Mouse (Mus musculus) telencephalon, adult 2 months (tissue): ENCODE measurements around the gene Rhog.

Experiments used
- DNase-seq: peaks from one replicate; pipeline ENCODE4 v3.0.0-alpha.2; 2011; ENCODE audit warnings: low read depth, low spot score

Rhog gene

DNA sequence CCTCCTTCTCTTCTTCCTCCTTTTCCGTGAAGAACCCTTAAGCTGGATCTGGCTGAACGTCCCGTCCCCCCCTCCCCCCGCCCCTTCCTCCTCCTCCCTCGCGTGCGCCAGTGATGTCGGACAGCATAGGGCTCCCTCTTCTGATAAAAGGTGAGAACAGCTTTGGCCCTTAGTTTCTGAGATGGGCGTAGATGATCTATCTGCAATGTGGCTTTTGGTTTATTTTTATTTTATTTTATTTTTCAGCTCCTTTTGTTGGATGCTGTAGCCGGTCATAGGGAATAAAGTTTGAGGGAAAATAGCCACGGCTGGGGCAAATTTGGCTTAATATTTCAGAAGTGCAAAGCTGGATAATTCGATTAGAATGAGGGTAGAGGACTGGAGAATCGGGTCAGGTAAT, 33.5 kb downstream of the Rhog start:
- no peak for DNase-seq

DNA sequence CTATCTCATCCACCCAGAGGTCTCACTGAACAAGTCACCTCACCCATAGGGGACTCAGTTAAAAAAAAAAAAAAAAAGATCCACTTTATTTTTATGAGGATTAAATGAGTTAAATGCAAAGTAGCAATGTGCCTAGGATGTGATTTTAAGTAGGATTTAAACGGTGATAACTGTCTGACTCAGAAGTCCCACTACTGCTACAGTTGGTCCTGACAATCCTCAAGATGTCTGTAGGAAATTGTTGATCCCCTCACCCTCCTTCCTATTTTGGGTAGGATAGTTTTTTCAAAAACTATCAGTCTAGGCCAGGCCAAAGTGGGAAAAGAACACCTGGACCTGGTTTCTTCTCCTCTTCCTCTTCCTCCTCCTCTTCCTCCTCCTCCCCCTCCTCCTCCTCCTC, 34.0 kb downstream of the Rhog start:
- no peak for DNase-seq

GRCm38 (mm10) chr7:102211071-102211470, 44.8 kb downstream of the Rhog start:
- DNase-seq: no peak

GRCm38 (mm10) chr7:102209756-102210721, 45.8 kb downstream of the Rhog start, which contains the start of the genes Nup98 and Pgap2:
Nup98 (minus strand) TSS chr7:102210176.
Pgap2 (plus strand) TSS chr7:102210208.
- DNase-seq: peak; percentile 98

GRCm38 (mm10) chr7:102208806-102209363, 47.0 kb downstream of the Rhog start:
- no peak for DNase-seq

DNA sequence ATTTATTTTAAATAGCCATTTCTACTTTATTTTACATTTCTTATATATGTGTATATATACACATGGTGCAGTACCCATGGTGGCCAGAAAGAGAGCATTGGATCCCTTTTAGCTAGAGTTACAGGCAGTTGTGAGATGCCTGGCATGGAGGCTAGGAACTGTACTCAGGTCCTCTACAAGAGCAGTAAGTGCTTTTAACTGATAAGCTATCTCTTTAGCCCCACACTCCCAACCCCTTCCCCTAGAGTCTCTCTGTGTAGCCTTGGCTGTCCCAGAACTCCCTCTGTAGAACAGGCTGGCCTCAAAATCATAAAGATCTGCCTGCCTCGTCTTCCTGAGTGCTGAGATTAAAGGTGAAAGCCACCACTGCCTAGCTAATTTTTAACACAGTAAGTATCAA, 50.2 kb downstream of the Rhog start:
- DNase-seq: no peak

DNA sequence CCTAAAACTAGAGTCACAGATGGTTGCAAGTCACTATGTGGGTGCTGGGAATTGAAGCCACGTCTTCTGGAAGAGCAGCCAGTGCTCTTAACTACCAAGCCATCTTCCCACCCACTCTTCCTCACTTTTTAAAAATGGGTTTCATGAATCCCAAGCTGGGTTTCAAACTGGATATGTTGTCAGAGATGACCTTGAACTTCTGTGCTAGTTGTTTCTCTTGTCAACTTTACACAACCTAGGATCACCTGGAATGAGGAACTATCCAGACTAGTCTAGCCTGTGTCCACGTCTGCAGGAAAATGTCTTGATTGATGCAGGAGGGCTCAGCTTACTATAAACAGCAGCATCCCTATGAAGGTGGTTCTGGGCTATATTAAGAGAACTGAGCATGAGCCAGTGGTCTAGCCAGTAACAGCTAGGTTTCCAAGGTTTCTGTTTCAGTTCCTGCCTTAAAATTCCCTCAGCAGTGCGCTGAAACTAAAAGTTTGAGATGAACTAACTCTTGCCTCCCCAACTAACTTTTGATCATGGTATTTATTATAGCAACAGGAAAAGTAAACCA, 51.5 kb downstream of the Rhog start:
- DNase-seq: no peak

DNA sequence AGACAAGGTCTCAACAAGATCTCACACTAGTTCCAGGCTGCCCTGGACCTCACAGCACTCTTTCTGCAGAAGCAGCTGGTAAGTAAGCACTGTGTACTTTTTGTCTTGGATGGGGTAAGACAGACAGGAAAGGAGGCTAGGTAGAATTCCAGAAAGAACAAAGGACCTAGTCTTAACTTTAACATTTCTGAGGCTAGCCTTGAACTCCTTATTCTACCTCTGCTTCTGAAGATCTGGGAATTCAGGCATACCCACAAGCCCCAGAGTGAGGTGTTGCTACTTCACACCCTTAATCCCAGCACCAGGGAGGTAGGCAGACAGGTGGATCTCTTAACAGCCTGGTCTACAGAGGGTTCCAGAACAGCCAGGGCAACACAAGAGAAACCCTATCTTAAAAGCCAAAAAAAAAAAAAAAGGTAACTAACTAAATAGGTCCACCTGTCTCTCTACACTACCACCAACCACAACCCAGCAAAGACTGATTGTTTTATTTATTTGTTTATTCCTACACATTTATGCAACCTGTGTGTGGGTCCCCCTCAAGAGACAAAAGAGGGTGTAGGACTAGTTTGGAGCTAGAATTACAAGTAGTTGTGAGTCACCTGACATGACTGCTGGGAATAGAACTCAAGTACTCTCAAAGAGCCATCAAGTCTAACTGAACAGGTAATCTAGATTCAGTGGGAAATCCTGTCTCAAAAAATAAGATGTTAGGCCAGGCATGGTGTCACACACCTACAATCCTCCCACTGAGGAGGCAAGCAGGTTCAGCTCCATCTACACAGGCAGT, 54.7 kb downstream of the Rhog start:
- no peak for DNase-seq

DNA sequence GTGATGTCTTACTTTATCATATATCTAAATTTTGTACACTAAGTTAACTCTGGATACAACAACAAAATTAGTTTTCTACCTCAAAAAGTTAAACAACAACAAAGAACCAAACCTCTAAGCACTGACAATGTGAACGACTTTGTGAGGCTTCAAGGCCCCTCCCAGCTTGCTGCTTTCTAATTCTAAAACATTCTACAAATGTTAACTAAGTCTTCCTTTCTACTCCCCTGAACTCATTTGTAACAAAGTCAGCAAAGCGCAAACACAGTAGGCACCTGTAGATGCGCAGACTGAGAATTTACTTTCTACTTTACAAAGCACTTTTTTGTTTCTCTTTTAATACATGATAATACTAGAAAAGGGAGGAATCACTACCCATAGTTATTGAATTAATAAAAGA, 55.3 kb downstream of the Rhog start:
- DNase-seq: no peak

- no peak for DNase-seq
Measured at GRCm38 (mm10) chr7:102192356-102192755, 63.5 kb downstream of the Rhog start.
